ENCODE assay signal across 11 mouse cellular contexts in the genomic region with DNA sequence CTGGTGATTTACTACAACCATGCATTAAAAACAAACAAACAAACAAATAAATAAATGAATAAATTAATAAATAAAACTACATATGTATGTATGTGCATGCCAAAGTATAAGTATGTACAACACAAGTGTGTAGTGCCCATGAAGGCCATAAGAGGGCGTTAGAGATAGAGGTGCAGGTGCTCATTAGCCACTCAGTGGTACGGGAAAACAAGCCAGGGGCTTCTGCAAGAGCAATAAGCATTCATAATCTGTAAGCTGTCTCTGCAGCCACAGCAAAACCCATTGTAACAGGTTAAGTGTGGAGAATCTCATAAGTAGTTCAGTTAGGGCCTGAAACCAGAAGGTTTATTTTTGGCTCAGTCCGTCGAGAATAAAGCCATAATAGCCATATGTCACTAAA. TPM values are rescaled to one million over a fixed set of nuclear protein-coding genes. Genes with fewer than 3 reads are reported as not detected.
A peak's percentile ranks its signal among the peaks of the same experiment; 100 is the strongest.
DNase-seq lines count a peak whose midpoint lies in the region; ATAC-seq and TF ChIP-seq lines count a peak whose summit lies in the region.
"Had no signal": no experiment of that assay in that cellular context is flagged by ENCODE, and none has a peak within 500 bp of the region (broad histone marks: within the 10 kb centered on the region; RNA-seq: fewer than 3 reads in every experiment).

No protein-coding gene starts in this region.

- peak overlapping the region; percentile 49 for H3K27ac ChIP-seq in kidney, embryonic 15.5 days
- H3K27ac ChIP-seq in forebrain, embryonic 16.5 days (ENCODE audit: low read length), result peak overlapping the region; percentile 6; the same call in 1 of the 2 replicates
- peak overlapping the region; percentile 68 for H3K27ac ChIP-seq in midbrain, postnatal 0 days (ENCODE audit: low read depth, low read length)

- no peak for DNase-seq in kidney, postnatal 4 days
- DNase-seq in cerebellum, adult 11-12 months, result peak; percentile 50
- peak; percentile 49 for DNase-seq in midbrain, postnatal 0 days (ENCODE audit: low spot score)
- DNase-seq in urinary bladder, postnatal 36 days (ENCODE audit: low spot score in 2 of 2), result no peak
- no peak for DNase-seq in gastrocnemius, postnatal 36 days
- DNase-seq: adrenal gland, postnatal 14 days; layer of hippocampus, adult 9-11 months had no signal

- no peaks in the 10 kb centered on the region for H3K9me3 ChIP-seq in kidney, embryonic 15.5 days (replicated peaks)
- no peaks in the 10 kb centered on the region for H3K9me3 ChIP-seq in forebrain, embryonic 16.5 days (ENCODE audit: control insufficient read depth, low read length)
- H3K9me3 ChIP-seq in midbrain, postnatal 0 days (ENCODE audit: low read length), result no peaks in the 10 kb centered on the region
- H3K9me3 ChIP-seq: heart, embryonic 12.5 days had no signal

- no peak for ATAC-seq in kidney, embryonic 15.5 days (replicated peaks; ENCODE audit: low FRiP score)
- peak; percentile 22; the same call in 1 of the 2 replicates for ATAC-seq in forebrain, embryonic 16.5 days
- ATAC-seq in midbrain, postnatal 0 days (ENCODE audit: low FRiP score), result no peak
- no peak for ATAC-seq in megakaryocyte, adult 5-6 weeks (ENCODE audit: poor library complexity, severe bottlenecking)

- peak; percentile 51 for TF ChIP-seq CTCF in midbrain, postnatal 0 days (IDR thresholded peaks at IDR 0.05)

- H3K4me1 ChIP-seq in kidney, embryonic 15.5 days, result peaks cover 58% of the 10 kb centered on the region
- H3K4me1 ChIP-seq in forebrain, embryonic 16.5 days (replicated peaks; ENCODE audit: control insufficient read depth, insufficient read depth, low read length), result peaks cover 33% of the 10 kb centered on the region
- peaks cover 22% of the 10 kb centered on the region for H3K4me1 ChIP-seq in midbrain, postnatal 0 days (ENCODE audit: insufficient read depth, low read length)

- no peak overlapping the region for H3K9ac ChIP-seq in kidney, embryonic 15.5 days
- no peak overlapping the region for H3K9ac ChIP-seq in forebrain, embryonic 16.5 days (replicated peaks; ENCODE audit: low read depth, low read length)
- H3K9ac ChIP-seq in midbrain, postnatal 0 days (replicated peaks; ENCODE audit: low read length, poor library complexity, severe bottlenecking), result no peak overlapping the region
- H3K9ac ChIP-seq: heart, embryonic 12.5 days had no signal

- H3K4me2 ChIP-seq in kidney, embryonic 15.5 days, result no peak overlapping the region; the same call in 1 of the 2 replicates
- H3K4me2 ChIP-seq in forebrain, embryonic 16.5 days (ENCODE audit: low read length), result no peak overlapping the region
- no peak overlapping the region for H3K4me2 ChIP-seq in midbrain, postnatal 0 days (ENCODE audit: low read depth, low read length, poor library complexity, severe bottlenecking)
- H3K4me2 ChIP-seq: heart, embryonic 12.5 days had no signal

- no peaks in the 10 kb centered on the region for H3K27me3 ChIP-seq in kidney, embryonic 15.5 days
- H3K27me3 ChIP-seq in forebrain, embryonic 16.5 days (replicated peaks; ENCODE audit: control insufficient read depth, insufficient read depth, low read length), result no peaks in the 10 kb centered on the region
- H3K27me3 ChIP-seq in midbrain, postnatal 0 days (ENCODE audit: insufficient read depth, low read length), result no peaks in the 10 kb centered on the region
- H3K27me3 ChIP-seq: heart, embryonic 12.5 days had no signal

- no peaks in the 10 kb centered on the region for H3K36me3 ChIP-seq in kidney, embryonic 15.5 days
- no peaks in the 10 kb centered on the region for H3K36me3 ChIP-seq in forebrain, embryonic 16.5 days (ENCODE audit: control insufficient read depth, insufficient read depth)
- no peaks in the 10 kb centered on the region for H3K36me3 ChIP-seq in midbrain, postnatal 0 days (ENCODE audit: insufficient read depth, low read length)
- H3K36me3 ChIP-seq: heart, embryonic 12.5 days had no signal

- intact Hi-C loops in gastrocnemius, postnatal 36 days (cut with DNase I), result no loop called here

- no peak overlapping the region for H3K4me3 ChIP-seq in kidney, embryonic 15.5 days (replicated peaks)
- no peak overlapping the region for H3K4me3 ChIP-seq in forebrain, embryonic 16.5 days (replicated peaks; ENCODE audit: low read length)
- no peak overlapping the region for H3K4me3 ChIP-seq in midbrain, postnatal 0 days (ENCODE audit: low read depth, low read length)
- H3K4me3 ChIP-seq: heart, embryonic 12.5 days had no signal

- WGBS in kidney, embryonic 15.5 days, result 81% methylated on average over 4 of the region's 4 CpGs
- WGBS in forebrain, embryonic 16.5 days, result 52% methylated on average over 4 of the region's 4 CpGs
- WGBS in midbrain, postnatal 0 days, result 34% methylated on average over 4 of the region's 4 CpGs

RNA-seq across cellular contexts. Expression of gene Ncam1, which starts 41.1 kb away (rescaled TPM):
- 163 and 166 TPM in 2 replicates for polyA plus RNA-seq in kidney, embryonic 15.5 days (2015; fragmentation: Nextera tagmentation; extraction: Ambion mirVana)
- polyA plus RNA-seq in forebrain, embryonic 16.5 days (2015; fragmentation: Nextera tagmentation; extraction: Ambion mirVana), result 389 and 436 TPM in 2 replicates
- total RNA-seq in midbrain, postnatal 0 days (2014; rRNA removed), result 601 and 603 TPM in 2 replicates
- 615 and 685 TPM in 2 replicates for polyA plus RNA-seq in midbrain, postnatal 0 days (2015; fragmentation: Nextera tagmentation; extraction: Ambion mirVana)
- total RNA-seq in gastrocnemius, postnatal 36 days (2021), result 10 to 100 TPM; 11.2 to 17.6 TPM
- total RNA-seq in megakaryocyte, adult 5-6 weeks (2015), result 12.0 and 14.0 TPM in 2 replicates
- total RNA-seq in megakaryocyte, adult 5-6 weeks (2017), result 9.6 and 10.9 TPM in 2 replicates

Comparison
In these comparisons a context has a peak if more than half of its experiments do, and no peak if none do; other contexts are left out.
1. H3K27ac ChIP-seq: peak in every context shown above with its lines; median percentile 68 in midbrain, postnatal 0 days; 49 in kidney, embryonic 15.5 days; 6 in forebrain, embryonic 16.5 days.
2. DNase-seq: peak in cerebellum, adult 11-12 months (single experiment) and midbrain, postnatal 0 days (single experiment); none in kidney, postnatal 4 days (0 of 2), urinary bladder, postnatal 36 days (0 of 2) and gastrocnemius, postnatal 36 days (0 of 2).
3. RNA of gene Ncam1, which starts 41.1 kb away (total RNA-seq): 601 to 603 TPM in midbrain, postnatal 0 days; 11.2 to 17.6 TPM in gastrocnemius, postnatal 36 days and 9.6 to 14.0 TPM in megakaryocyte, adult 5-6 weeks; every median in the first group is over 10 times any median in the second.